Mouse (Mus musculus): ENCODE measurements around the gene Arhgap22.
A peak's percentile ranks its signal among the peaks of the same experiment; 100 is the strongest.

Gene Arhgap22

GRCm38 (mm10) chr14:33212958-33213309 lies 892 bp upstream of the Arhgap22 start:
- DNase-seq (ENCODE audit: low spot score in 2 of 2), result no peak

GRCm38 (mm10) chr14:33214767-33215128 lies 922 bp downstream of the Arhgap22 start:
- no peak for DNase-seq (ENCODE audit: low spot score in 2 of 2)

DNA sequence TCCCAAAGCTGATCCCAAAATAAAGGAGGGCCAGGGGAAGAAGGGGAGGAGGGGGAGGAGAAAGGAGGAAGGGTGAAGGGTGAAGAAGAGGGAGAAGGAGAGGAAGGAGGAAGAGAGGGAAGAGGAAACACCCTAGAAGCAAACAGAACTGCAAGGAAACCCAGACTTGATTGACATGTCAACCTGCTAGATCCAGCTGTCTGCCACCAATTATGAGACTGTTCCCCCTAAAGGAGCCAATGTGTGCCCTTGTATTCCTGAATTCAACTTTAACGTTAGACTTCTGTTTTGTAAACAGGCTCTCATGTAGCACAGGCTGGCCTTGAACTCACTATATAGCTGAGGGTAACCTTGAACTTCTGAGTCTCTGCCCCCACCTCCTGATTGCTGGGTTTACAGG lies 1.3 kb downstream of the Arhgap22 start:
- DNase-seq (ENCODE audit: low spot score in 2 of 2), result no peak

DNA sequence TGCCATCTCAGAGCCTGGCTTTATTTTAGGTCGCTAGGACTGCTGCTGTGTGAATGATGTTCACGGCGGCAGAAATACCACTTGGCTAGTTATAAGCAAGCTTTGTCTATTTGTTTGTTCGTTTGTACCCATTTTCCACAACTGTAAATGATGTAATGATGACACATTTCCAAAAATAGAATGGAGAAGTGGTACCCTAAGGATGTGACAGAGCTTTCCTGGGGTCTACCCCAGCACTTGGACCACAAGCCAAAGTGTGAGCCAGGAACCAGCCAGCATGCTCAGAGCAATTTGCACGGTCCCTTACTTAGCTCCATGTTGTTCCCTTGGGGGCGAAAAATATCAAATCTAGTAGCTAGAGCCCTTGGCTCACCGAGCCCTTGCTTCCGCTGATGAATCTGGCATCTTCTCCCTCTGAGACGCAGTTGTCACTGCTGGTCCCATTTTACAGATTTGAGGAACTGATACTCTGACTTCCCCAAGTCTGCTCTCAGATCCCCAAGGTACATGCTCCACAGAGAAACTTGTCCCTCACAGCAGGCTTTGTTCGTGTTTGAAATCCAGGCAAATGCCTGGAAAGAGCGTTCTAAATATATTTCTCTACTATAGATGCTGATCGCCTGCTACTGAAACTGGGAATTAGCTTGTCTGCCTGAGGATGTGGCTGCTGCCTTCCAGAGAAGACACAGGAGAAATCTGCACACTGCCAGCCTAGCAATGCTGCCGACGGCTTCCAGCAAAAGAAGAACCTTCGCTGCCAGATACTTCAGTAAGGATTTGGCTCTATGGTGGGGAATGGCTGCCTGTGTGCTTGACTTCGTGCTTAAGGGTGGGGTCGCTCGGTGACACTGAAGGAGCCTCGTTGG lies 2.8 kb downstream of the Arhgap22 start:
- no peak for DNase-seq (ENCODE audit: low spot score in 2 of 2)

- DNase-seq (ENCODE audit: low spot score in 2 of 2), result no peak
These were observed 11.4 kb downstream of the Arhgap22 start for GRCm38 (mm10) chr14:33225235-33225634.

DNA sequence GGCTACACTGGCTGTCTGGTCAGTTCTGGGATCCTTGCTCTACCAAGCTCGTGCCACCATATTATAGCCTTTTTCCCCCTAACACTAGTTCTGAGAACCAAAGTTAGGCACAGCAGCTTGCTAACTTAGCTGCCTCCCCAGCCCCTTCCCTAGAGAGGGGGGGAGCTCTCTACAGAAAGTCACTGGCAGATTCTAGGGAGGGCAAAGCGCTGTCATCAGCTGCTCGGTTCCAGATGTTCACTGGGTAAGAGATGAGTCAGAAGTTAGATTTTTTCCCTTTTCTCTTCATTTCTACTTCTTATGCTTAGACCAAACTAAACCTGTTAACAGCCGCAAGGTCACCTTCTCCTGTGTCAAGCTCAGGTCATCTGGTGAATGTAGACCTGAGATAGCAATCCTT lies 16.8 kb downstream of the Arhgap22 start:
- no peak for DNase-seq (ENCODE audit: low spot score in 2 of 2)

DNA sequence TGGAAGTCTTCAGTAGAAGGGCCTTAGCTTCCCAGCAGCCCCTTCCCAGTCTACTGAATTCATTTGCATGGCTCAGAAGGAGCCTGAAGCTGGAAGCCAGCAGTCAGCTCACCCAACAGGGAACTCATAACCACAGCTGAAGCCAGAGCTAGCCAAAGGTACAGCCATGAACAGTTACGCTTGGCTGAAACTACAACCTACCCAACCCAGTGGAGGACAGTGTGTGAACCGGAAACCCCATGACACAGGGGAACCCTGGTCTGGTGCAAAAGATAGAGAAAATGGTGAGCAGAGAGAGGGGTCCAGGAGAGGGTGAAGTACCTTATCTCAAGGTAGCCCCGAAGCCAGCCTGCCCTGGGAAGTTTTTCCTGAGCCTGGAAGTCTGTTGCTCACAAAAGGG lies 17.5 kb downstream of the Arhgap22 start:
- no peak for DNase-seq (ENCODE audit: low spot score in 2 of 2)

GRCm38 (mm10) chr14:33232048-33232447 lies 18.2 kb downstream of the Arhgap22 start:
- DNase-seq (ENCODE audit: low spot score in 2 of 2), result no peak

GRCm38 (mm10) chr14:33235661-33236060 lies 21.8 kb downstream of the Arhgap22 start:
- no peak for DNase-seq (ENCODE audit: low spot score in 2 of 2)

- no peak for DNase-seq (ENCODE audit: low spot score in 2 of 2)
These were observed 26.6 kb downstream of the Arhgap22 start for GRCm38 (mm10) chr14:33240400-33240799.

- DNase-seq (ENCODE audit: low spot score in 2 of 2), result no peak
These were observed 29.4 kb downstream of the Arhgap22 start for GRCm38 (mm10) chr14:33243261-33243660.

GRCm38 (mm10) chr14:33244519-33244918 lies 30.7 kb downstream of the Arhgap22 start:
- no peak for DNase-seq (ENCODE audit: low spot score in 2 of 2)

GRCm38 (mm10) chr14:33244946-33245345 lies 31.1 kb downstream of the Arhgap22 start:
- no peak for DNase-seq (ENCODE audit: low spot score in 2 of 2)

- DNase-seq (ENCODE audit: low spot score in 2 of 2), result peak in 1 of 2 experiments; percentile 44
These were observed 32.6 kb downstream of the Arhgap22 start for GRCm38 (mm10) chr14:33246476-33246875.

DNA sequence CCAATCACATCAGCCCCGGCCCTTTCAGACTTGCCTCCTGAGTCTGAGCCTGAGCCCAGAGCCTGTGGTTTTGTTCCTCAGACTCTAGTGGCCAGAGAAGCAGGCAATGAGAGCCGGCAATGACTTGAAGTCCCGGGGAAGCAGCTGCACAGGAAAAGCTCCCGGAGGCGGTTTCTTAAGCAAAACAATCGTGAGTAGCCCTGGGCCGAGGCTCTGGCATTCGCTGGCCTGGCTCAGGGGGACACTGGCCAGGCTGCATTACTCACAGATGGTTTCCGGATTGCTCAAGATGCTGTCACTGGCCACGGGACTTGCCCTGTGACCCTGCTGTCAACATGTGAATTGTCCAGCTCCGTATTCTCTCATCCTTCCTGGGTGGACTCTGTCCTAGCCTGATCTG lies 33.8 kb downstream of the Arhgap22 start:
- DNase-seq (ENCODE audit: low spot score in 2 of 2), result no peak

DNA sequence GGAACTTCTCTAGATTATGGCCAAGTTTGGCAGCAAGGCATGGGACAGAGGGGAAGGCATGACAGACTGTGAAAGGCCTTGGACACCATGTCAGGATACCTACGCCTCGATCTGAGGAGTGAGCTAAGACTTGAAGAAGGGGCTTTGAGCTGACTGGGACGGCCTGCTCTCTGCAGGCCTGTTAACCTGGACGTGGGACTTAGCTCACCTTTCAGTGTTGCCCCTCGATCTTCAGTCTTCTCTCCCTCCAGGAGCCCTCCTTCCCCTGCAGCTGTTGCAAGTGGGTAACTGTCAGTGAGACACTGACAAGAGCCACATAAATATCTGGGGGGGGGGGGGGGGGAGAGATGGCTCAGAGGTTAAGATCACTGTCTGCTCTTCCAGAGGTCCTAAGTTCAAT lies 34.9 kb downstream of the Arhgap22 start:
- no peak for DNase-seq (ENCODE audit: low spot score in 2 of 2)

- no peak for DNase-seq (ENCODE audit: low spot score in 2 of 2)
These were observed 36.6 kb downstream of the Arhgap22 start for GRCm38 (mm10) chr14:33250215-33250939.

- DNase-seq (ENCODE audit: low spot score in 2 of 2), result no peak
These were observed 37.3 kb downstream of the Arhgap22 start for GRCm38 (mm10) chr14:33250956-33251745.

- DNase-seq (ENCODE audit: low spot score in 2 of 2), result no peak
These were observed 44.4 kb downstream of the Arhgap22 start for GRCm38 (mm10) chr14:33258256-33258655.

GRCm38 (mm10) chr14:33260131-33260530 lies 46.3 kb downstream of the Arhgap22 start:
- DNase-seq (ENCODE audit: low spot score in 2 of 2), result no peak

GRCm38 (mm10) chr14:33264795-33265194 lies 51.0 kb downstream of the Arhgap22 start:
- DNase-seq (ENCODE audit: low spot score in 2 of 2), result no peak

- no peak for DNase-seq (ENCODE audit: low spot score in 2 of 2)
These were observed 62.4 kb downstream of the Arhgap22 start for GRCm38 (mm10) chr14:33276240-33276639.
